Mouse (Mus musculus) kidney, adult 2 months (tissue): ENCODE data around the gene Col27a1.

Source experiments
- CTCF ChIP-seq: fragments of 200-500 bp; conservative IDR thresholded peaks from 2 replicates; pipeline ENCODE4 v1.5.1; 2011; ENCODE audit warnings: low read depth, mild to moderate bottlenecking, control low read depth, low read length, moderate library complexity, mixed read lengths; ENCODE audit not compliant: insufficient read depth, insufficient read length
- POLR2A ChIP-seq: fragments of 200-500 bp; IDR thresholded peaks from one replicate; pipeline ENCODE4 v1.6.1; 2011; ENCODE audit warnings: low read depth, low read length, control low read depth

DNA sequence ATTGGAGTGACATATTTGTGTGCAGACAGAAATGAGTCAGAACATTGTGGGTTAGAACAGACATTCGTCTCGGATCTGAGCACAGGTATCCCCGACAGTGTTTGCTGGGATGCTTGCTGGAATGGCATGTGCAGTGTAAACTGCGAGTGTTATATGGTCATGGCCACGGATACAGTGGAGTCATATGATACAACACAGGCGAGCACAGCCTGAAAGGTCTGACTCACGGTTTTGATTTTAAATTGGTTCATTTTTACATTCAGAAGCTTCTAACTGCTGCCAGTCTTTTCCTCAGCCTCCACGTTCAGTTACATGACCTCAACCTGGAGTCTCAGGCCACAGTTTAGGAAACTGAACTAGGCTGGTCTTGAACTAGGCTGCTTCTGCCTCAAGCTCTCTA lies 83.1 kb downstream of the Col27a1 start:
- TF ChIP-seq POLR2A, result no peak
- TF ChIP-seq CTCF, result no peak
